Mouse (Mus musculus): ENCODE measurements around the gene Smim1. TPM values are rescaled to one million over a fixed set of nuclear protein-coding genes. Genes with fewer than 3 reads are reported as not detected.
A peak's percentile ranks its signal among the peaks of the same experiment; 100 is the strongest.

The Smim1 gene
- polyA plus RNA-seq, 1 experiment from 2014 or later, result 9.7 TPM

GRCm38 (mm10) chr4:154055482-154055881, 29.5 kb upstream of the Smim1 start:
- Histone ChIP-seq H3K9ac (ENCODE audit: low read depth, low read length) (no peak overlapping the region), H3K27me3 (ENCODE audit: control insufficient read depth, insufficient read depth, low read depth, low read length) (no peaks in the 10 kb centered on the region), H3K27ac (ENCODE audit: low read length) (no peak overlapping the region), H3K4me3 (ENCODE audit: low read depth, low read length) (no peak overlapping the region), H3K4me2 (ENCODE audit: low read length) (no peak overlapping the region), H3K36me3 (ENCODE audit: control insufficient read depth, insufficient read depth, low read length) (no peaks in the 10 kb centered on the region), H3K9me3 (replicated peaks; ENCODE audit: control insufficient read depth, low read length, poor library complexity, severe bottlenecking) (no peaks in the 10 kb centered on the region), H3K4me1 (ENCODE audit: control insufficient read depth, insufficient read depth, low read length) (no peaks in the 10 kb centered on the region)
- 88% methylated on average over 7 of the region's 7 CpGs for WGBS
- ATAC-seq, result no peak

GRCm38 (mm10) chr4:154053065-154053464, 27.0 kb upstream of the Smim1 start:
- Histone ChIP-seq H3K27ac (ENCODE audit: low read length) (no peak overlapping the region), H3K9ac (ENCODE audit: low read depth, low read length) (no peak overlapping the region), H3K9me3 (replicated peaks; ENCODE audit: control insufficient read depth, low read length, poor library complexity, severe bottlenecking) (no peaks in the 10 kb centered on the region), H3K4me3 (ENCODE audit: low read depth, low read length) (no peak overlapping the region), H3K27me3 (ENCODE audit: control insufficient read depth, insufficient read depth, low read depth, low read length) (no peaks in the 10 kb centered on the region), H3K36me3 (ENCODE audit: control insufficient read depth, insufficient read depth, low read length) (no peaks in the 10 kb centered on the region), H3K4me2 (ENCODE audit: low read length) (no peak overlapping the region), H3K4me1 (ENCODE audit: control insufficient read depth, insufficient read depth, low read length) (no peaks in the 10 kb centered on the region)
- 54% methylated on average over 4 of the region's 4 CpGs for WGBS
- ATAC-seq, result no peak

GRCm38 (mm10) chr4:154051401-154051800, 25.4 kb upstream of the Smim1 start:
- no peak for ATAC-seq
- H3K36me3 ChIP-seq (ENCODE audit: control insufficient read depth, insufficient read depth, low read length), result no peaks in the 10 kb centered on the region
- no peaks in the 10 kb centered on the region for H3K27me3 ChIP-seq (ENCODE audit: control insufficient read depth, insufficient read depth, low read depth, low read length)
- no peaks in the 10 kb centered on the region for H3K4me1 ChIP-seq (ENCODE audit: control insufficient read depth, insufficient read depth, low read length)
- H3K27ac ChIP-seq (ENCODE audit: low read length), result no peak overlapping the region
- no peak overlapping the region for H3K4me3 ChIP-seq (ENCODE audit: low read depth, low read length)
- no peaks in the 10 kb centered on the region for H3K9me3 ChIP-seq (replicated peaks; ENCODE audit: control insufficient read depth, low read length, poor library complexity, severe bottlenecking)
- 82% methylated on average over 3 of the region's 3 CpGs for WGBS
- H3K4me2 ChIP-seq (ENCODE audit: low read length), result no peak overlapping the region
- no peak overlapping the region for H3K9ac ChIP-seq (ENCODE audit: low read depth, low read length)

GRCm38 (mm10) chr4:154045837-154046236, 19.8 kb upstream of the Smim1 start:
- Histone ChIP-seq H3K36me3 (ENCODE audit: control insufficient read depth, insufficient read depth, low read length) (no peaks in the 10 kb centered on the region), H3K4me3 (ENCODE audit: low read depth, low read length) (no peak overlapping the region), H3K27me3 (ENCODE audit: control insufficient read depth, insufficient read depth, low read depth, low read length) (no peaks in the 10 kb centered on the region), H3K9me3 (replicated peaks; ENCODE audit: control insufficient read depth, low read length, poor library complexity, severe bottlenecking) (no peaks in the 10 kb centered on the region), H3K9ac (ENCODE audit: low read depth, low read length) (no peak overlapping the region), H3K4me1 (ENCODE audit: control insufficient read depth, insufficient read depth, low read length) (no peaks in the 10 kb centered on the region), H3K27ac (ENCODE audit: low read length) (no peak overlapping the region), H3K4me2 (ENCODE audit: low read length) (no peak overlapping the region)
- WGBS, result 74% methylated on average over 5 of the region's 5 CpGs
- no peak for ATAC-seq

- H3K4me3 ChIP-seq (ENCODE audit: low read depth, low read length), result no peak within 1 kb of the TSS
- H3K36me3 ChIP-seq (ENCODE audit: control insufficient read depth, insufficient read depth, low read length), result no peaks in the 10 kb centered on the region
- H3K9me3 ChIP-seq (replicated peaks; ENCODE audit: control insufficient read depth, low read length, poor library complexity, severe bottlenecking), result no peaks in the 10 kb centered on the region
- no peaks in the 10 kb centered on the region for H3K27me3 ChIP-seq (ENCODE audit: control insufficient read depth, insufficient read depth, low read depth, low read length)
- 87% methylated on average over 9 of the region's 9 CpGs for WGBS
- H3K4me2 ChIP-seq (ENCODE audit: low read length), result no peak within 1 kb of the TSS
- no peaks in the 10 kb centered on the region for H3K4me1 ChIP-seq (ENCODE audit: control insufficient read depth, insufficient read depth, low read length)
- H3K27ac ChIP-seq (ENCODE audit: low read length), result no peak within 1 kb of the TSS
- ATAC-seq, result no peak
- H3K9ac ChIP-seq (ENCODE audit: low read depth, low read length), result no peak within 1 kb of the TSS
These were observed 16.5 kb upstream of the Smim1 start, which contains the start of gene Ccdc27 for GRCm38 (mm10) chr4:154042577-154042976. Ccdc27 (minus strand) TSS chr4:154042677.

GRCm38 (mm10) chr4:154037123-154037522, 11.1 kb upstream of the Smim1 start:
- Histone ChIP-seq H3K27ac (ENCODE audit: low read length) (no peak overlapping the region), H3K9ac (ENCODE audit: low read depth, low read length) (no peak overlapping the region), H3K27me3 (ENCODE audit: control insufficient read depth, insufficient read depth, low read depth, low read length) (no peaks in the 10 kb centered on the region; the same call in 1 of the 2 replicates), H3K9me3 (replicated peaks; ENCODE audit: control insufficient read depth, low read length, poor library complexity, severe bottlenecking) (no peaks in the 10 kb centered on the region), H3K4me3 (ENCODE audit: low read depth, low read length) (no peak overlapping the region), H3K4me1 (ENCODE audit: control insufficient read depth, insufficient read depth, low read length) (no peaks in the 10 kb centered on the region), H3K4me2 (ENCODE audit: low read length) (no peak overlapping the region), H3K36me3 (ENCODE audit: control insufficient read depth, insufficient read depth, low read length) (no peaks in the 10 kb centered on the region)
- 44% methylated on average over 3 of the region's 3 CpGs for WGBS
- no peak for ATAC-seq

GRCm38 (mm10) chr4:154028646-154029045, 2.6 kb upstream of the Smim1 start:
- peaks cover 6% of the 10 kb centered on the region; the same call in 1 of the 2 replicates for H3K27me3 ChIP-seq (ENCODE audit: control insufficient read depth, insufficient read depth, low read depth, low read length)
- no peaks in the 10 kb centered on the region for H3K36me3 ChIP-seq (ENCODE audit: control insufficient read depth, insufficient read depth, low read length)
- H3K9me3 ChIP-seq (replicated peaks; ENCODE audit: control insufficient read depth, low read length, poor library complexity, severe bottlenecking), result no peaks in the 10 kb centered on the region
- no peak overlapping the region for H3K9ac ChIP-seq (ENCODE audit: low read depth, low read length)
- ATAC-seq, result no peak
- no peak overlapping the region for H3K4me3 ChIP-seq (ENCODE audit: low read depth, low read length)
- H3K4me2 ChIP-seq (ENCODE audit: low read length), result no peak overlapping the region
- peaks cover 10% of the 10 kb centered on the region; the same call in 1 of the 2 replicates for H3K4me1 ChIP-seq (ENCODE audit: control insufficient read depth, insufficient read depth, low read length)
- no peak overlapping the region for H3K27ac ChIP-seq (ENCODE audit: low read length)

- no peak overlapping the region for H3K4me3 ChIP-seq (ENCODE audit: low read depth, low read length)
- H3K4me1 ChIP-seq (ENCODE audit: control insufficient read depth, insufficient read depth, low read length), result peaks cover 10% of the 10 kb centered on the region; the same call in 1 of the 2 replicates
- no peak overlapping the region for H3K9ac ChIP-seq (ENCODE audit: low read depth, low read length)
- H3K4me2 ChIP-seq (ENCODE audit: low read length), result no peak overlapping the region
- H3K9me3 ChIP-seq (replicated peaks; ENCODE audit: control insufficient read depth, low read length, poor library complexity, severe bottlenecking), result no peaks in the 10 kb centered on the region
- H3K27me3 ChIP-seq (ENCODE audit: control insufficient read depth, insufficient read depth, low read depth, low read length), result peaks cover 6% of the 10 kb centered on the region; the same call in 1 of the 2 replicates
- no peak overlapping the region for H3K27ac ChIP-seq (ENCODE audit: low read length)
- no peaks in the 10 kb centered on the region for H3K36me3 ChIP-seq (ENCODE audit: control insufficient read depth, insufficient read depth, low read length)
- 77% methylated on average over 7 of the region's 7 CpGs for WGBS
- ATAC-seq, result no peak
These were observed 2.0 kb upstream of the Smim1 start for GRCm38 (mm10) chr4:154028066-154028465.

- Histone ChIP-seq H3K9ac (ENCODE audit: low read depth, low read length) (no peak overlapping the region), H3K27me3 (ENCODE audit: control insufficient read depth, insufficient read depth, low read depth, low read length) (peaks cover 6% of the 10 kb centered on the region; the same call in 1 of the 2 replicates), H3K27ac (ENCODE audit: low read length) (no peak overlapping the region), H3K4me1 (ENCODE audit: control insufficient read depth, insufficient read depth, low read length) (peaks cover 10% of the 10 kb centered on the region; the same call in 1 of the 2 replicates), H3K36me3 (ENCODE audit: control insufficient read depth, insufficient read depth, low read length) (peaks cover 10% of the 10 kb centered on the region; the same call in 1 of the 2 replicates), H3K4me2 (ENCODE audit: low read length) (peak overlapping the region; percentile 62), H3K4me3 (ENCODE audit: low read depth, low read length) (no peak overlapping the region), H3K9me3 (replicated peaks; ENCODE audit: control insufficient read depth, low read length, poor library complexity, severe bottlenecking) (no peaks in the 10 kb centered on the region)
- WGBS, result 43% methylated on average over 2 of the region's 2 CpGs
- no peak for ATAC-seq
These were observed 371 bp upstream of the Smim1 start for GRCm38 (mm10) chr4:154026441-154026761.
